Comparison of ENCODE assay signal across 7 mouse cellular contexts in genomic region chr4:136755364-136755811, GRCm38 (mm10).
DNase-seq lines count a peak whose midpoint lies in the region; ATAC-seq lines count a peak whose summit lies in the region.

No protein-coding gene starts in this region.

- peak overlapping the region; percentile 53 for H3K4me2 ChIP-seq in lung, embryonic 15.5 days
- peak overlapping the region; percentile 52 for H3K4me2 ChIP-seq in embryonic facial prominence, embryonic 15.5 days (replicated peaks)
- peak overlapping the region; percentile 58 for H3K4me2 ChIP-seq in intestine, embryonic 14.5 days (ENCODE audit: low read length)

- no peak overlapping the region for H3K27ac ChIP-seq in lung, embryonic 15.5 days
- peak overlapping the region; percentile 69 for H3K27ac ChIP-seq in embryonic facial prominence, embryonic 15.5 days (replicated peaks)
- H3K27ac ChIP-seq in intestine, embryonic 14.5 days (ENCODE audit: low read depth), result peak overlapping the region; percentile 33; the same call in 1 of the 2 replicates

- no peak for DNase-seq in lung, postnatal 25 days (ENCODE audit: low spot score)
- DNase-seq in intestine, embryonic 14.5 days (ENCODE audit: low spot score), result peak; percentile 75
- peak; percentile 9 for DNase-seq in lung, postnatal 14 days
- DNase-seq in right cerebral cortex, postnatal 4 days, result peak; percentile 62
- DNase-seq in urinary bladder, adult 2 months (ENCODE audit: low spot score), result no peak

- peaks cover 4% of the 10 kb centered on the region; the same call in 1 of the 2 replicates for H3K27me3 ChIP-seq in lung, embryonic 15.5 days
- no peaks in the 10 kb centered on the region; the same call in 1 of the 2 replicates for H3K27me3 ChIP-seq in embryonic facial prominence, embryonic 15.5 days
- H3K27me3 ChIP-seq in intestine, embryonic 14.5 days (replicated peaks; ENCODE audit: control insufficient read depth, insufficient read depth, low read length), result no peaks in the 10 kb centered on the region

- no peaks in the 10 kb centered on the region for H3K9me3 ChIP-seq in lung, embryonic 15.5 days
- no peaks in the 10 kb centered on the region for H3K9me3 ChIP-seq in embryonic facial prominence, embryonic 15.5 days (replicated peaks)
- no peaks in the 10 kb centered on the region for H3K9me3 ChIP-seq in intestine, embryonic 14.5 days (ENCODE audit: control insufficient read depth, low read length)

- no peak; the same call in 1 of the 2 replicates for ATAC-seq in lung, embryonic 15.5 days (ENCODE audit: borderline replicate concordance, extremely low read depth, low FRiP score, low TSS enrichment)
- ATAC-seq in embryonic facial prominence, embryonic 15.5 days (ENCODE audit: insufficient number of reproducible peaks, low FRiP score, low TSS enrichment, low read depth), result peak; percentile 30; the same call in 1 of the 2 replicates
- peak; percentile 37 for ATAC-seq in intestine, embryonic 14.5 days (replicated peaks; ENCODE audit: low FRiP score, low TSS enrichment, low read depth)

- no peaks in the 10 kb centered on the region for H3K36me3 ChIP-seq in lung, embryonic 15.5 days
- 0 out of 2 replicates have a peak, but pooled peaks cover 15% of the 10 kb centered on the region for H3K36me3 ChIP-seq in embryonic facial prominence, embryonic 15.5 days
- 0 out of 2 replicates have a peak, but pooled peaks cover 6% of the 10 kb centered on the region for H3K36me3 ChIP-seq in intestine, embryonic 14.5 days (ENCODE audit: control insufficient read depth, insufficient read depth, low read length)

- H3K9ac ChIP-seq in lung, embryonic 15.5 days, result peak overlapping the region; percentile 34
- H3K9ac ChIP-seq in embryonic facial prominence, embryonic 15.5 days, result peak overlapping the region; percentile 9
- peak overlapping the region; percentile 30; the same call in 1 of the 2 replicates for H3K9ac ChIP-seq in intestine, embryonic 14.5 days (ENCODE audit: low read length)

- H3K4me3 ChIP-seq in lung, embryonic 15.5 days, result peak overlapping the region; percentile 20
- peak overlapping the region; percentile 32 for H3K4me3 ChIP-seq in embryonic facial prominence, embryonic 15.5 days (replicated peaks)
- H3K4me3 ChIP-seq in intestine, embryonic 14.5 days (ENCODE audit: low read depth, low read length), result peak overlapping the region; percentile 20

- WGBS in lung, embryonic 15.5 days, result 2% methylated on average over 31 of the region's 31 CpGs
- WGBS in embryonic facial prominence, embryonic 15.5 days, result 1% methylated on average over 31 of the region's 31 CpGs
- WGBS in intestine, embryonic 14.5 days, result 2% methylated on average over 31 of the region's 31 CpGs

- H3K4me1 ChIP-seq in lung, embryonic 15.5 days, result peaks cover 32% of the 10 kb centered on the region
- peaks cover 48% of the 10 kb centered on the region for H3K4me1 ChIP-seq in embryonic facial prominence, embryonic 15.5 days
- peaks cover 40% of the 10 kb centered on the region for H3K4me1 ChIP-seq in intestine, embryonic 14.5 days (replicated peaks; ENCODE audit: control insufficient read depth, insufficient read depth, low read length)

Comparison
In these comparisons a context has a peak if more than half of its experiments do, and no peak if none do; other contexts are left out.
1. DNase-seq: peak in intestine, embryonic 14.5 days (single experiment), lung, postnatal 14 days (single experiment) and right cerebral cortex, postnatal 4 days (single experiment); none in lung, postnatal 25 days (single experiment) and urinary bladder, adult 2 months (single experiment).
2. Peak in every context shown above with its lines, with median percentiles within 50 percentile points of each other: H3K4me2 ChIP-seq, H3K4me3 ChIP-seq and H3K9ac ChIP-seq.